Mouse (Mus musculus): ENCODE data around the gene Dpp3. TPM values are rescaled to one million over a fixed set of nuclear protein-coding genes. Genes with fewer than 3 reads are reported as not detected.

The Dpp3 gene
- polyA plus RNA-seq, 1 experiment from 2014 or later, result 114 TPM

GRCm38 (mm10) chr19:4936896-4937295 lies 8.8 kb upstream of the Dpp3 start:
- no peak overlapping the region for H3K4me2 ChIP-seq
- H3K36me3 ChIP-seq (ENCODE audit: control insufficient read depth, insufficient read depth, low read length), result no peaks in the 10 kb centered on the region
- no peak overlapping the region for H3K27ac ChIP-seq (ENCODE audit: low read depth, low read length)
- no peaks in the 10 kb centered on the region for H3K9me3 ChIP-seq (ENCODE audit: control insufficient read depth, low read length)
- peaks cover 17% of the 10 kb centered on the region for H3K27me3 ChIP-seq (replicated peaks; ENCODE audit: control insufficient read depth, insufficient read depth, low read length)
- no peak overlapping the region for H3K9ac ChIP-seq (ENCODE audit: low read depth, low read length)
- WGBS, result 73% methylated on average over 2 of the region's 2 CpGs
- no peak for DNase-seq (ENCODE audit: low spot score)
- H3K4me3 ChIP-seq (ENCODE audit: low read depth, low read length), result no peak overlapping the region
- no peak for ATAC-seq (replicated peaks; ENCODE audit: low FRiP score)
- H3K4me1 ChIP-seq (replicated peaks; ENCODE audit: control insufficient read depth, insufficient read depth, low read length), result no peaks in the 10 kb centered on the region

GRCm38 (mm10) chr19:4928781-4929180 lies 694 bp upstream of the Dpp3 start:
- H3K4me3 ChIP-seq (ENCODE audit: low read depth, low read length), result peak overlapping the region; percentile 71
- peak overlapping the region; percentile 81 for H3K4me2 ChIP-seq
- H3K27ac ChIP-seq (ENCODE audit: low read depth, low read length), result 0 out of 2 replicates have a peak overlapping the region, but pooled peaks have one; percentile 29
- whole genome bisulfite sequencing, result 62% methylated on average over 5 of the region's 5 CpGs
- no peak for DNase-seq (ENCODE audit: low spot score)
- H3K36me3 ChIP-seq (ENCODE audit: control insufficient read depth, insufficient read depth, low read length), result peaks cover 13% of the 10 kb centered on the region
- H3K9ac ChIP-seq (ENCODE audit: low read depth, low read length), result peak overlapping the region; percentile 57
- no peak for ATAC-seq (replicated peaks; ENCODE audit: low FRiP score)
- H3K27me3 ChIP-seq (replicated peaks; ENCODE audit: control insufficient read depth, insufficient read depth, low read length), result no peaks in the 10 kb centered on the region
- no peaks in the 10 kb centered on the region for H3K9me3 ChIP-seq (ENCODE audit: control insufficient read depth, low read length)
- H3K4me1 ChIP-seq (replicated peaks; ENCODE audit: control insufficient read depth, insufficient read depth, low read length), result peaks cover 12% of the 10 kb centered on the region

- H3K4me3 ChIP-seq (ENCODE audit: low read depth, low read length), result no peak overlapping the region
- H3K9me3 ChIP-seq (ENCODE audit: control insufficient read depth, low read length), result no peaks in the 10 kb centered on the region
- WGBS, result 91% methylated on average over 11 of the region's 11 CpGs
- H3K9ac ChIP-seq (ENCODE audit: low read depth, low read length), result no peak overlapping the region
- H3K27ac ChIP-seq (ENCODE audit: low read depth, low read length), result no peak overlapping the region
- H3K4me1 ChIP-seq (replicated peaks; ENCODE audit: control insufficient read depth, insufficient read depth, low read length), result peaks cover 12% of the 10 kb centered on the region
- H3K27me3 ChIP-seq (replicated peaks; ENCODE audit: control insufficient read depth, insufficient read depth, low read length), result no peaks in the 10 kb centered on the region
- DNase-seq (ENCODE audit: low spot score), result no peak
- H3K36me3 ChIP-seq (ENCODE audit: control insufficient read depth, insufficient read depth, low read length), result peaks cover 41% of the 10 kb centered on the region
- no peak for ATAC-seq (replicated peaks; ENCODE audit: low FRiP score)
- H3K4me2 ChIP-seq, result no peak overlapping the region
Observed at GRCm38 (mm10) chr19:4925121-4925860, 2.8 kb downstream of the Dpp3 start.

- no peak overlapping the region for H3K27ac ChIP-seq (ENCODE audit: low read depth, low read length)
- DNase-seq (ENCODE audit: low spot score), result no peak
- H3K4me1 ChIP-seq (replicated peaks; ENCODE audit: control insufficient read depth, insufficient read depth, low read length), result no peaks in the 10 kb centered on the region
- no peak overlapping the region for H3K4me2 ChIP-seq
- H3K9me3 ChIP-seq (ENCODE audit: control insufficient read depth, low read length), result no peaks in the 10 kb centered on the region
- no peaks in the 10 kb centered on the region for H3K27me3 ChIP-seq (replicated peaks; ENCODE audit: control insufficient read depth, insufficient read depth, low read length)
- peaks cover 55% of the 10 kb centered on the region for H3K36me3 ChIP-seq (ENCODE audit: control insufficient read depth, insufficient read depth, low read length)
- ATAC-seq (replicated peaks; ENCODE audit: low FRiP score), result no peak
- no peak overlapping the region for H3K9ac ChIP-seq (ENCODE audit: low read depth, low read length)
- H3K4me3 ChIP-seq (ENCODE audit: low read depth, low read length), result no peak overlapping the region
- WGBS, result 82% methylated on average over 6 of the region's 6 CpGs
Observed at GRCm38 (mm10) chr19:4919652-4920051, 8.4 kb downstream of the Dpp3 start.

GRCm38 (mm10) chr19:4916827-4917226 lies 11.3 kb downstream of the Dpp3 start:
- Histone ChIP-seq H3K9me3 (ENCODE audit: control insufficient read depth, low read length) (no peaks in the 10 kb centered on the region), H3K4me2 (no peak overlapping the region), H3K36me3 (ENCODE audit: control insufficient read depth, insufficient read depth, low read length) (peaks cover 55% of the 10 kb centered on the region), H3K27me3 (replicated peaks; ENCODE audit: control insufficient read depth, insufficient read depth, low read length) (no peaks in the 10 kb centered on the region), H3K4me3 (ENCODE audit: low read depth, low read length) (no peak overlapping the region), H3K27ac (ENCODE audit: low read depth, low read length) (no peak overlapping the region), H3K9ac (ENCODE audit: low read depth, low read length) (no peak overlapping the region), H3K4me1 (replicated peaks; ENCODE audit: control insufficient read depth, insufficient read depth, low read length) (no peaks in the 10 kb centered on the region)
- DNase-seq (ENCODE audit: low spot score) (no peak), ATAC-seq (replicated peaks; ENCODE audit: low FRiP score) (no peak)
- 86% methylated on average over 10 of the region's 10 CpGs for WGBS

GRCm38 (mm10) chr19:4915924-4916603 lies 12.0 kb downstream of the Dpp3 start:
- ATAC-seq (replicated peaks; ENCODE audit: low FRiP score) (no peak), DNase-seq (ENCODE audit: low spot score) (no peak)
- Histone ChIP-seq H3K27ac (ENCODE audit: low read depth, low read length) (no peak overlapping the region), H3K9ac (ENCODE audit: low read depth, low read length) (no peak overlapping the region), H3K4me3 (ENCODE audit: low read depth, low read length) (no peak overlapping the region), H3K4me2 (no peak overlapping the region), H3K4me1 (replicated peaks; ENCODE audit: control insufficient read depth, insufficient read depth, low read length) (no peaks in the 10 kb centered on the region), H3K27me3 (replicated peaks; ENCODE audit: control insufficient read depth, insufficient read depth, low read length) (no peaks in the 10 kb centered on the region), H3K36me3 (ENCODE audit: control insufficient read depth, insufficient read depth, low read length) (peaks cover 50% of the 10 kb centered on the region), H3K9me3 (ENCODE audit: control insufficient read depth, low read length) (no peaks in the 10 kb centered on the region)
- 91% methylated on average over 15 of the region's 15 CpGs for WGBS

GRCm38 (mm10) chr19:4909376-4909775 lies 18.7 kb downstream of the Dpp3 start:
- Histone ChIP-seq H3K4me3 (ENCODE audit: low read depth, low read length) (no peak overlapping the region), H3K36me3 (ENCODE audit: control insufficient read depth, insufficient read depth, low read length) (peaks cover 34% of the 10 kb centered on the region), H3K9me3 (ENCODE audit: control insufficient read depth, low read length) (no peaks in the 10 kb centered on the region), H3K9ac (ENCODE audit: low read depth, low read length) (no peak overlapping the region), H3K27ac (ENCODE audit: low read depth, low read length) (no peak overlapping the region), H3K27me3 (replicated peaks; ENCODE audit: control insufficient read depth, insufficient read depth, low read length) (no peaks in the 10 kb centered on the region), H3K4me1 (replicated peaks; ENCODE audit: control insufficient read depth, insufficient read depth, low read length) (no peaks in the 10 kb centered on the region), H3K4me2 (no peak overlapping the region)
- no peak for DNase-seq (ENCODE audit: low spot score)
- no peak for ATAC-seq (replicated peaks; ENCODE audit: low FRiP score)
- 88% methylated on average over 7 of the region's 7 CpGs for WGBS

GRCm38 (mm10) chr19:4908107-4908506 lies 20.0 kb downstream of the Dpp3 start:
- no peak for DNase-seq (ENCODE audit: low spot score)
- WGBS, result 79% methylated on average over 4 of the region's 4 CpGs
- H3K36me3 ChIP-seq (ENCODE audit: control insufficient read depth, insufficient read depth, low read length), result peaks cover 23% of the 10 kb centered on the region

More at GRCm38 (mm10) chr19:4908107-4908506, 20.0 kb downstream of the Dpp3 start:
- H3K9me3 ChIP-seq (ENCODE audit: control insufficient read depth, low read length), result no peaks in the 10 kb centered on the region
- no peak overlapping the region for H3K27ac ChIP-seq (ENCODE audit: low read depth, low read length)
- no peak overlapping the region for H3K4me2 ChIP-seq
- H3K4me3 ChIP-seq (ENCODE audit: low read depth, low read length), result no peak overlapping the region
- H3K4me1 ChIP-seq (replicated peaks; ENCODE audit: control insufficient read depth, insufficient read depth, low read length), result no peaks in the 10 kb centered on the region
- no peak overlapping the region for H3K9ac ChIP-seq (ENCODE audit: low read depth, low read length)
- no peaks in the 10 kb centered on the region for H3K27me3 ChIP-seq (replicated peaks; ENCODE audit: control insufficient read depth, insufficient read depth, low read length)
- no peak for ATAC-seq (replicated peaks; ENCODE audit: low FRiP score)
